Mouse (Mus musculus) liver, embryonic 14.5 days (tissue): Measurements from ENCODE around the gene Upp2. TPM values are rescaled to one million over a fixed set of nuclear protein-coding genes. Genes with fewer than 3 reads are reported as not detected.

Source experiments
- ATAC-seq: fragments of 200-750 bp; cut with Nextera tagmentation; 2 replicates; pipeline ENCODE4 v1.8.0; 2017; ENCODE audit warnings: moderate number of reproducible peaks, mild to moderate bottlenecking, moderate library complexity; ENCODE audit not compliant: insufficient read depth
- DNase-seq, 3 experiments: peaks; one replicate each; pipeline ENCODE4 v3.0.0-alpha.2; 2012 to 2013; ENCODE audit warnings: low read depth in 3 of 3, low spot score in 3 of 3
- H3K27ac ChIP-seq: fragments of 300-500 bp; sonication (generic); 2 replicates; pipeline ENCODE4 v1.5.1; 2014; ENCODE audit warnings: moderate library complexity, mild to moderate bottlenecking, control low read depth, inconsistent platforms
- H3K27me3 ChIP-seq: fragments of 300-500 bp; sonication (generic); 2 replicates; pipeline ENCODE4 v1.6.1; 2014; ENCODE audit warnings: mild to moderate bottlenecking, low read length, moderate library complexity; ENCODE audit not compliant: control insufficient read depth, insufficient read depth
- H3K36me3 ChIP-seq: fragments of 300-500 bp; sonication (generic); replicated peaks from 2 replicates; pipeline ENCODE4 v1.6.1; 2014; ENCODE audit warnings: low read depth; ENCODE audit not compliant: control insufficient read depth, insufficient read depth
- H3K4me1 ChIP-seq, 2 experiments: fragments of 200-500 bp in 1 of 2; fragments of 300-500 bp in 1 of 2; sonication (generic) in 1 of 2; replicated peaks; 2 replicates each; pipeline ENCODE4 v1.6.1; 2012 to 2014; ENCODE audit warnings: antibody characterized with exemption in 1 of 2, inconsistent platforms in 1 of 2, low read length in 1 of 2; ENCODE audit not compliant: control insufficient read depth in 2 of 2, insufficient read depth in 2 of 2
- H3K4me2 ChIP-seq: fragments of 300-500 bp; sonication (generic); 2 replicates; pipeline ENCODE4 v1.6.1; 2014; ENCODE audit warnings: low read depth, mild to moderate bottlenecking, control low read depth, moderate library complexity
- H3K4me3 ChIP-seq, 2 experiments: fragments of 200-500 bp in 1 of 2; fragments of 300-500 bp in 1 of 2; sonication (generic) in 1 of 2; 2 replicates each; pipeline ENCODE4 v1.5.1; 2012 to 2014; ENCODE audit warnings: low read depth in 2 of 2, low read length in 2 of 2, mild to moderate bottlenecking in 2 of 2, control low read depth in 1 of 2, inconsistent platforms in 1 of 2, moderate library complexity in 1 of 2; ENCODE audit not compliant: insufficient read depth in 1 of 2
- H3K9ac ChIP-seq: fragments of 300-500 bp; sonication (generic); replicated peaks from 2 replicates; pipeline ENCODE4 v1.6.1; 2014; ENCODE audit warnings: mild to moderate bottlenecking, control low read depth, moderate library complexity
- H3K9me3 ChIP-seq: fragments of 300-500 bp; sonication (generic); 2 replicates; pipeline ENCODE4 v1.6.1; 2016; ENCODE audit warnings: low read length, mixed read lengths; ENCODE audit not compliant: control insufficient read depth
- CTCF ChIP-seq: IDR thresholded peaks from 2 replicates; pipeline ENCODE4 v1.5.1; 2016; ENCODE audit warnings: antibody characterized with exemption, low read depth, control low read depth
- EP300 ChIP-seq: IDR thresholded peaks from 2 replicates; pipeline ENCODE4 v1.6.1; 2016; ENCODE audit warnings: antibody characterized with exemption, low read depth
- WGBS: fragments of 180-500 bp; shearing (Covaris S2); extraction: QIAGEN DNeasy Blood & Tissue Kit; methylation state at CpG from one replicate; pipeline ENCODE4 v1.1.7; 2014; ENCODE audit not compliant: insufficient replicate concordance; 5-methylcytosine and 5-hydroxymethylcytosine counted together
- polyA plus RNA-seq, 2 experiments: library from polyadenylated mRNA; depleted of rRNA in 1 of 2; stranded (reverse) in 1 of 2; unstranded in 1 of 2; fragments of >200 nt; fragmentation: Nextera tagmentation in 1 of 2; extraction: Ambion mirVana in 1 of 2; gene quantifications; 2 replicates each; pipeline versions ENCODE4 v1.2.1 to v1.2.3; 2012 to 2014

The Upp2 gene
- polyA plus RNA-seq, 2 experiments, result 1.1 to 1.4 TPM

GRCm38 (mm10) chr2:58567866-58568719, 995 bp downstream of the Upp2 start:
- Histone ChIP-seq H3K4me1 (peaks cover 0 to 7% of the 10 kb centered on the region in 2 experiments; a peak in 2 of 4 replicates), H3K4me3 (peak overlapping the region; percentile 54 to 70; a peak in 3 of 4 replicates), H3K27ac (no peak overlapping the region), H3K36me3 (no peaks in the 10 kb centered on the region), H3K9me3 (no peaks in the 10 kb centered on the region), H3K9ac (no peak overlapping the region), H3K4me2 (peak overlapping the region; percentile 61), H3K27me3 (peaks cover 24% of the 10 kb centered on the region)
- WGBS, result 16% methylated on average over 12 of the region's 12 CpGs
- DNase-seq, result no peak
- TF ChIP-seq EP300 (no peak), CTCF (no peak)
- no peak for ATAC-seq

DNA sequence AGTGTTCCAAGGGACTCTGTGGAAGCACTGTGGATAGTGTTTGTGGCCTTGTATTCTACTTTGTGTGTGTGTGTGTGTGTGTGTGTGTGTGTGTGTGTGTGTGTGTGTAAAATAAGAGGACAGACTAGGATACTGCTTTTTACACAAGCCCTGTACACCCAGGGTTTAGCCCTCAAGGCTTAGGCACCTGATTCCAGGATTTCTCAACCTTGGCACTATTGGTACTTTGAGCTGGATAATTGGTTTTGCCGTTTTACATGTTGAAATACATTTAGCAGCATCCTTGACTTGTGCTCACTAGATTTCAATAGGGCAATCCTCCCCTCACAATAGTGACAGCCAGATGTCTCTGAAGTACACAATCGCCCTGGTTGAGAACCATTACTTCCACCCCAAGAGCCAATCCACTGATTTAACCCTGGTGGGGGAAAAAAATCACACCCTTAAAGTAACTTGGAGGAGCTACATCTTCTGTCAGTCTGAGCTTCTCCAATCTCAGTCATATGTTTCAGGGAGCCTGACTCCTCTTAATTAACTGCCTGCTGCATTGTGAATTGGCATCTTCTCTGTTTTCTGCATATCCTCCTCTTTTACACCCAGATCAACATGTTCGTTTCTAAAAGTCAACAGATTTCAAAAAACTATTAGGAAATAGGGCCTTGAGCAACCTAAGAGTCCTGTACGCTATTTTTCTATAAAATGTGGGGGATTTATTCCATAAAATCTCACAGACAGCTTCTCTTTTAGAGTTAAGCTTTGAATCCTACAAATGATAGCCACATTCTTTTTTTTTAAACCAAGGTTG, 1.9 kb downstream of the Upp2 start:
- no peak overlapping the region for H3K9ac ChIP-seq
- H3K36me3 ChIP-seq, result no peaks in the 10 kb centered on the region
- no peak for DNase-seq
- H3K4me1 ChIP-seq, result peaks cover 0 to 6% of the 10 kb centered on the region in 2 experiments; a peak in 2 of 4 replicates
- ATAC-seq, result no peak
- no peak overlapping the region for H3K4me3 ChIP-seq
- H3K9me3 ChIP-seq, result no peaks in the 10 kb centered on the region
- H3K27ac ChIP-seq, result no peak overlapping the region
- TF ChIP-seq EP300, result no peak
- no peak for TF ChIP-seq CTCF
- WGBS, result 47% methylated on average over 4 of the region's 4 CpGs
- H3K27me3 ChIP-seq, result peaks cover 24% of the 10 kb centered on the region
- no peak overlapping the region; the same call in 1 of the 2 replicates for H3K4me2 ChIP-seq

GRCm38 (mm10) chr2:58574167-58574566, 7.1 kb downstream of the Upp2 start:
- H3K27ac ChIP-seq, result no peak overlapping the region
- no peak for DNase-seq
- 66% methylated on average over 2 of the region's 2 CpGs for WGBS

GRCm38 (mm10) chr2:58586311-58586710, 19.2 kb downstream of the Upp2 start:
- H3K27me3 ChIP-seq, result no peaks in the 10 kb centered on the region
- no peak overlapping the region for H3K27ac ChIP-seq
- no peak for ATAC-seq
- H3K4me1 ChIP-seq, result no peaks in the 10 kb centered on the region
- no peaks in the 10 kb centered on the region for H3K36me3 ChIP-seq
- WGBS, result 60% methylated on average over 10 of the region's 10 CpGs
- H3K9ac ChIP-seq, result no peak overlapping the region
- H3K4me3 ChIP-seq, result no peak overlapping the region
- TF ChIP-seq EP300, result no peak
- no peak for TF ChIP-seq CTCF
- no peak overlapping the region for H3K4me2 ChIP-seq
- no peak for DNase-seq
- H3K9me3 ChIP-seq, result no peaks in the 10 kb centered on the region

More at GRCm38 (mm10) chr2:58574167-58574566, 7.1 kb downstream of the Upp2 start:
- Histone ChIP-seq H3K9ac (no peak overlapping the region), H3K36me3 (no peaks in the 10 kb centered on the region), H3K9me3 (no peaks in the 10 kb centered on the region), H3K27me3 (no peaks in the 10 kb centered on the region), H3K4me1 (no peaks in the 10 kb centered on the region), H3K4me3 (no peak overlapping the region), H3K4me2 (no peak overlapping the region)
- no peak for ATAC-seq
- TF ChIP-seq CTCF (no peak), EP300 (no peak)

DNA sequence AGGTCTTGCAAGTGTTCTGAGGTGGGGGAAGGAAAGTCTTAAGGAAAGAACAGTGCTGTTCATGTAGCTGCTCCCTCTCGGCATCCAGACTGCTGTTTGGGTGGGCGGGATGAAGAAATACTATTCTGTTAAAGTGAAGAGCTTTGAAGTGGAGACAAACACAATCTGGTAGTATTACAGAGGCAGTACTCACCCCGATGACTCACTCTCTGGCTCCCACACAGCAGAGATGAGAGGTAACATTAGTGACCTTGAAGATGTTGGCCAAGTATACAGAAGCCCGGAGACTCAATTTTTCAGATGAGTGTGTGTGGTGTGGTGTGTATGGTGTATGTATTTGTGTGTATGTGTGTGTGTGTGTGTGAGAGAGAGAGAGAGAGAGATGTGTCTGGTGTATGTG, 22.5 kb downstream of the Upp2 start:
- 56% methylated on average over 4 of the region's 4 CpGs for WGBS
- no peak for DNase-seq
- no peak for ATAC-seq

More for the DNA sequence above, 22.5 kb downstream of the Upp2 start:
- H3K36me3 ChIP-seq, result no peaks in the 10 kb centered on the region
- H3K27ac ChIP-seq, result no peak overlapping the region
- no peak overlapping the region for H3K4me3 ChIP-seq
- H3K27me3 ChIP-seq, result no peaks in the 10 kb centered on the region
- TF ChIP-seq EP300, result no peak
- no peak for TF ChIP-seq CTCF
- no peak overlapping the region for H3K4me2 ChIP-seq
- H3K9me3 ChIP-seq, result no peaks in the 10 kb centered on the region
- no peak overlapping the region for H3K9ac ChIP-seq
- H3K4me1 ChIP-seq, result no peaks in the 10 kb centered on the region
